Mouse (Mus musculus): ENCODE measurements around the gene Ptpre. TPM values are rescaled to one million over a fixed set of nuclear protein-coding genes. Genes with fewer than 3 reads are reported as not detected.

Ptpre gene
- polyA plus RNA-seq, 1 experiment from 2014 or later, result 6.3 TPM

MicroRNA genes within 50 kb of the gene (microRNA counts, 519-probe panel; counts per million panel counts)
- 1,926 counts per million, percentile 35 among the panel's probes with 10 or more counts for microRNA mmu-miR-1962

Small RNAs within 50 kb of the gene (microRNA-seq; reads per million reads assigned to microRNA genes)
- not detected for gene Mir1962 (ENCODE audit: borderline number of aligned reads)

Other genes with a start within 250 kb of the Ptpre start
- 0.12 TPM in 1 of 2 replicates, not detected in the other for gene Foxi2, start 127.2 kb upstream of the Ptpre start, polyA plus RNA-seq (2015; fragmentation: Nextera tagmentation; extraction: Ambion mirVana)
- gene Clrn3, start 8.8 kb upstream of the Ptpre start, polyA plus RNA-seq (2015; fragmentation: Nextera tagmentation; extraction: Ambion mirVana), result not detected in 2 replicates
- gene Mki67, start 178.9 kb downstream of the Ptpre start, polyA plus RNA-seq (2015; fragmentation: Nextera tagmentation; extraction: Ambion mirVana), result 29.2 and 35.5 TPM in 2 replicates

All from embryonic facial prominence, embryonic 15.5 days (tissue).